Mouse (Mus musculus) right cerebral cortex, postnatal 10 days (tissue): ENCODE measurements at regions not wholly inside any gene's neighbourhood (a gene's known extent, or its start where the extent isn't known, plus 50 kb on each side); places are given as distances from the start of the nearest gene placed in this dataset.
A peak's percentile ranks its signal among the peaks of the same experiment; 100 is the strongest.

Experiments used
- DNase-seq, 2 experiments: peaks; one replicate each; pipeline ENCODE4 v3.0.0; 2021; ENCODE audit warnings: low spot score in 2 of 2

DNA sequence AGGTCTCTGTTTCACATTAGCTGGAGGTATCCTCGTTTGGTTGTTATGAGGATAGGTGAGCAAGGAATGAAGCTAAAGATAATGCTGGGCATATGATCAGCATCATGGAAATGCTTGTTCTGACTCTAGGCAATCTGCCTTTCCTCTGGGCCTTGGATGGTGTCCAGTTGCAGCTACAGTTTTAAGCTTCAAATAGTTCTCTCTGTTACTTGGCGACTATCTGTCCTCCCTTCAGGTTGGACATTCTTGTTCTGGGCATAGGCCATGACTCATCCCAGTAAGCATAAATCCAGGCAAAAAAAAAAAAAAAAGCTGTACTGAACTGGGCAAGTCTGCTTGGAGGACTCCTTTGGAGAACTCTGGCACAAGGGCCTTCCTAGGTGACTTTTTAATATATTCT is 776.9 kb downstream of the Kcnma1 start:
- DNase-seq, result peak; percentile 23 to 31

- no peak for DNase-seq
These were observed 815.6 kb downstream of the Kcnma1 start for GRCm38 (mm10) chr14:23198676-23199075.

GRCm38 (mm10) chr14:23194569-23195529 is 819.4 kb downstream of the Kcnma1 start:
- DNase-seq, result no peak

DNA sequence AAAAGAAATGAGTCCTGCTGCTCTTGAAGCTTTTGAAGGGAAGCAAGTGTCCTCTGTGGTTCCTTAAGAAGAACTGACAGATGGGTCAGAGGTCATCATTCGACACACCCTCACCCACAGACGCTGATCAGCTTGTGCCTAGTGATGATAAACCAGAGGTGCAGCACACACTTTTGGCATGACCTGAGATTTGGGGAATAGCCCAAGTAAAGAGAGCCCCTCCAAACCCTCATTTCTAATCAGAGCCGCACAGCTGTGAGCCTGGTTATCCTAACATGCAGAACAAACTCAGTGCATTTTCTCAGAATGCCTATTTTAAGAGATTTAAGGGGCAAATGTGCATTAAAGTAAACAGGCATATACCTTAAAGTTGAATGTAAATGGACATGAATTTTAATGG is 821.7 kb downstream of the Kcnma1 start:
- DNase-seq, result no peak

GRCm38 (mm10) chr14:23185359-23185758 is 828.9 kb downstream of the Kcnma1 start:
- no peak for DNase-seq

- DNase-seq, result no peak
These were observed 844.9 kb downstream of the Kcnma1 start for GRCm38 (mm10) chr14:23169346-23169745.

- no peak for DNase-seq
These were observed 853.7 kb downstream of the Kcnma1 start for GRCm38 (mm10) chr14:23160567-23160966.

GRCm38 (mm10) chr14:23150431-23150830 is 863.9 kb downstream of the Kcnma1 start:
- no peak for DNase-seq

DNA sequence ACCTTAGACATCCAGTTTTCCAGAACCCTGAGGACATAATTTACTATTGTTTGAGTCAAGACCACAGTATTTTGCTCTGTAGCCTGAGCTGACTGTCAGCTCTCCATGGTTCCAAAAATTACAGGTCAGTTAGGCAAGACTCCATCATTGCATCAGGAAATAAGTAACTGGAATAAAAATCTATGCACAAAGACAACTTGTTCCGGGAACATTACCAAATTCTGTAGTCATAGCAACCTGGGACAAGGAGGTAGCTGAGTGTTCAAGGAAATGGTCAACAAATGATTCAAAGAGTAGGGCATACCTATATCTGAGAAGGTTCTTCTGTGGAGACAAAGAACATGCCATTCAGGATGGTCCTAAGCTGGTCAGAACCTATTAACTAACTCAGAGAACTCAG is 867.3 kb downstream of the Kcnma1 start:
- no peak for DNase-seq

GRCm38 (mm10) chr14:23140385-23140784 is 873.9 kb downstream of the Kcnma1 start:
- DNase-seq, result no peak

- DNase-seq, result no peak
These were observed 879.6 kb downstream of the Kcnma1 start for GRCm38 (mm10) chr14:23134723-23135122.

DNA sequence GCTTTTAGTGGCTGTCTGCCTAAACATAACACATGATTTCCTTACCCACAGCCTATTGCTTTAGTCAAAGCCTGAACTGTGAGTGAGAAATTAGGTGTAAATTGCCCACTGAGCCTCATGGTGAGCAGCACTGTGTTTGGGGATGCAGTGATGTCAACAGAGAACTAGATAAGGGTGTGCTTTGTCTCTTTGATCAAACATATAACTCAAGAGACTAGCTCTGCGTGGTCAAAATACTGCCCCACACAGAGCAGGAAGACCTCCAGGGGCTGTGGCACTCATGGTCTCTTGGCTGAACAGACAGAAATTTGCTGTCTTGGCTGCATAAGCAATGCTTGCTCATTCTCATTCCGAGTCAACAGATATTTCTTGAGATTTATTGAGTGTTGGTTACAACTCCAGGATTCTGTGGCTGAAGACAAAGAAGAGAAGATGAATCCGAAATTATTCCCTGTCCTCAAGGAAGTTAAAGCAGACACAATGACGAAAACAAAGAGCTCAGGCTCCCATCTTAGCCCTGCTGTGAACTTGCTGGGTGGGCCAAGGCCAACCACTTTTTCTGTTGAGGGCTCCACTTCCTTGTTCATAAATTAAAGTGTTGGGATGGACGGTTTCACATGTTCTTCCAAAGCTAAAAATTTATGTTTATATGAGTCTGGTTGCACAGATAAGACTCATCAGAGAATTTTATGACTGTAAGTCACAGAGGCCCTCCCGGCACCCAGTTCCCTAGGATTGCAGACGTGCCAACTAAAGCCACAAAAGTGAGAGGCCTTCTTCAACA is 882.4 kb downstream of the Kcnma1 start:
- DNase-seq, result no peak

DNA sequence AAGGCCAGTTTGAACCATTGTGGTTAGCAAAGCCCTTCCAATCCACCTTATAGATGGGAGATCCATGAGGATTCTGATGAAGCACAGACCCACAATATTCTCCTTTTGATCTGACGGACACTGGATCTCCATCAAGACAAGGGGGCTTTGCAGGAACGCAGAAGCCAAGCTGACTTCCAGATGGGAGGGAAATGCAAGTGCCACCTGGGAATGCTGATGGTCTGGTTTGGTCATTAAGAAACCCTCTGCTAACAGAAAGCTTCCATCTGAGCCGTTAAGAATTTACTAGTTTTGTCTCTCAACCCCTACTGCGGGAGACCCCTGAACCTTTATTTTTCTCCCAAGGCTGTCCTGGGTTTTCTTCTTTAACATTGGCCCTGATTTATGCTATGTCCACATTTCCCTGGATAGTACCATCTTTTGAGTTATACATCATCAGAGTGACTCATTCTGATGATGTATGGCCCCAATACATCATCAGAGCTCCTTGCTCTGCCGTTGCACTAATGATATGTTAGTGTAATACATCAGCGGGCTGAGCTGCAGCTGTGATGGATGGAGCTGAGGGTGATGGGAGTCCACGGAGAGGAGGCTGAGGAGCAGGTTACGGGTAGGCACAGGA is 898.3 kb downstream of the Kcnma1 start:
- no peak for DNase-seq

DNA sequence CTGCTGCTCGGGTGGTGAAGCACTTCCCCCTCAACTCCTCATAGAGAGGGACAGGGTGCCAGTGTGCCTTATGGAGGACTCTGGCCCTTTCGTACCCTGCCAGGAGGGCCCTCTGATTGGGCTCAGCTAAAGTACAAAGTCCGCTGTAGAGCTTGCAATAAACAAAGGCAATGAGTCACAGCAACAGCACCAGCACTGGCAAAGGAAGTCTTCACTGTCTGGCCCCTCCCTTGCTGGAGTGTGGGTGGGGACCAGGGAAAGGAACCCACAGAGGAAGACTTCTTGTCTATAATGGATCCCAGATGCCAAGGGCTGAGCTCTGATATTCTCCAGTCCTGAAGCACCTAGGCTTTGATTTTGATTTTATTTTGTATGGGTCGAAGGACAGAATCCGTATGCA is 899.4 kb downstream of the Kcnma1 start:
- DNase-seq, result no peak

GRCm38 (mm10) chr14:23114456-23114855 is 899.8 kb downstream of the Kcnma1 start:
- no peak for DNase-seq

DNA sequence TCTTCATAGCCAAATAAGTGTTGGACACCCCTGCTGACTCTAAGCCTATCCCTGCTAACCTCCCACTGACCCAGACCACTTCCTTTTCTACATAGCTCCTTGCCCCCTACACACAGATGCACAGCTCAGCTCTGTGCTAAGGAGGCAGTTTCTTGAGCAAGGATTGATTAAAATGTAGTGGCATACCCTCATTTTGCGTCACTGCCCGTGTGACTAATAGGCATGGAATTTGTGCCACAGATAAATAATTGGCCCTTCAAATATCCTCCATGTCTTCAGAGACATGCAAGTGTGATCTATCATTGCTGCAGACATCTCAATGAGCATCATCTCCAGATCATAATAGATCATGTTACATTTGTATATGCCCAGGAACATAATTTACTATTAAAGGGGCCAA is 901.9 kb downstream of the Kcnma1 start:
- no peak for DNase-seq

DNA sequence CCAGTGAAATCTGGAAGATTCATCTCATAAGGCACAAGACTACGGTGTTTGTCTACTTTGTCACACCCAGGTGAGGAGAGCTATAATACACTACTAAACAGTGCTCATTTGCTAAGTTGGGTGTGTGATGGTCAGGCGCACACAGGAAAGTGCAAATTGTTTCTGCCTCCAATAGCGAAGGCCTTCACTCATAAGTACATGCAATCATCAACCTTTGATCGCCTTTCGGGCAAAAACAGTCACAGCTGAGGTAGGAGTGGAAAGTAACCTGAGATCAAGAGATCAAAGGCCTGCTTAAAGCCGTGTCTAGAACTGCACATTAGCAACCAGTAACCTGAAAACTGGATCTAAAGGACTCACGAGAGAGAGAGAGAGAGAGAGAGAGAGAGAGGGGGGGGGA is 905.7 kb downstream of the Kcnma1 start:
- no peak for DNase-seq

- DNase-seq, result peak in 1 of 2 experiments; percentile 20
These were observed 906.8 kb downstream of the Kcnma1 start for GRCm38 (mm10) chr14:23107466-23107865.
